Mouse (Mus musculus) ES-E14 (cell line): ENCODE results near the gene Marf1. TPM values are rescaled to one million over a fixed set of nuclear protein-coding genes. Genes with fewer than 3 reads are reported as not detected.
A peak's percentile ranks its signal among the peaks of the same experiment; 100 is the strongest.

ENCODE experiments used
- DNase-seq: peaks from one replicate; pipeline ENCODE4 v3.0.0-alpha.2; 2013; ENCODE audit warnings: low read depth, low spot score
- H3K27ac ChIP-seq: 2 replicates; pipeline ENCODE4 v1.5.1; 2012; ENCODE audit warnings: low read depth, mild to moderate bottlenecking, low read length, moderate library complexity, mixed read lengths; ENCODE audit not compliant: poor library complexity, insufficient read depth, severe bottlenecking
- H3K36me3 ChIP-seq: 2 replicates; pipeline ENCODE4 v1.6.1; 2012; ENCODE audit warnings: mild to moderate bottlenecking, low read length, moderate library complexity, mixed read lengths; ENCODE audit not compliant: control insufficient read depth, poor library complexity, insufficient read depth, severe bottlenecking
- H3K4me1 ChIP-seq, 2 experiments: fragments of 150-350 bp in 1 of 2; sonication (generic) in 1 of 2; 2 replicates each; pipeline ENCODE4 v1.6.1; 2012; ENCODE audit warnings: low read length in 2 of 2, mild to moderate bottlenecking in 1 of 2, mixed read lengths in 1 of 2; ENCODE audit not compliant: control insufficient read depth in 2 of 2, insufficient read depth in 2 of 2, poor library complexity in 1 of 2
- H3K4me3 ChIP-seq, 2 experiments: fragments of 150-350 bp in 1 of 2; sonication (generic) in 1 of 2; 2 replicates each; pipeline ENCODE4 v1.5.1; 2012; ENCODE audit warnings: low read length in 2 of 2, low read depth in 1 of 2, mild to moderate bottlenecking in 1 of 2, mixed read lengths in 1 of 2; ENCODE audit not compliant: insufficient read depth in 1 of 2, poor library complexity in 1 of 2, severe bottlenecking in 1 of 2
- H3K9ac ChIP-seq: 2 replicates; pipeline ENCODE4 v1.6.1; 2012; ENCODE audit warnings: low read depth, mild to moderate bottlenecking, low read length, mixed read lengths; ENCODE audit not compliant: poor library complexity, insufficient read depth, severe bottlenecking
- H3K9me3 ChIP-seq: fragments of 150-350 bp; sonication (generic); 2 replicates; pipeline ENCODE4 v1.6.1; 2012; ENCODE audit warnings: low read depth, mild to moderate bottlenecking, low read length; ENCODE audit not compliant: control insufficient read depth, insufficient read depth
- CHD2 ChIP-seq: IDR thresholded peaks from 2 replicates; pipeline ENCODE4 v1.6.1; 2014; ENCODE audit warnings: mild to moderate bottlenecking, low read depth, low read length, inconsistent platforms
- HCFC1 ChIP-seq: IDR thresholded peaks from 2 replicates; pipeline ENCODE4 v1.6.1; 2012; ENCODE audit warnings: low read length, inconsistent platforms, borderline replicate concordance; ENCODE audit not compliant: insufficient read depth
- MAFK ChIP-seq: IDR thresholded peaks from 2 replicates; pipeline ENCODE4 v1.6.1; 2014; ENCODE audit warnings: mild to moderate bottlenecking, low read depth, low read length, inconsistent platforms; ENCODE audit not compliant: insufficient read depth
- ZC3H11A ChIP-seq: IDR thresholded peaks from 2 replicates; pipeline ENCODE4 v1.6.1; 2012; ENCODE audit warnings: low read depth, mild to moderate bottlenecking, inconsistent platforms, low read length, borderline replicate concordance
- ZNF384 ChIP-seq: IDR thresholded peaks from 2 replicates; pipeline ENCODE4 v1.6.1; 2012; ENCODE audit warnings: low read depth, low read length, inconsistent platforms
- in situ Hi-C, 2 experiments: fragments of 600-800 bp; cut with MboI; formaldehyde crosslinking; loops; one replicate each; pipeline ENCODE4 v1.15.1; 2025; ENCODE audit warnings: low sequenced_read_pairs in 2 of 2, inconsistent platforms in 1 of 2; ENCODE audit not compliant: unreplicated experiment in 2 of 2
- total RNA-seq: library from RNA; depleted of rRNA; stranded (reverse); fragments of 300-350 nt; gene quantifications from 2 replicates; pipeline ENCODE4 v1.2.3, GENCODE M21; 2012

The Marf1 gene
- total RNA-seq, 1 experiment, result 24.1 TPM

DNA sequence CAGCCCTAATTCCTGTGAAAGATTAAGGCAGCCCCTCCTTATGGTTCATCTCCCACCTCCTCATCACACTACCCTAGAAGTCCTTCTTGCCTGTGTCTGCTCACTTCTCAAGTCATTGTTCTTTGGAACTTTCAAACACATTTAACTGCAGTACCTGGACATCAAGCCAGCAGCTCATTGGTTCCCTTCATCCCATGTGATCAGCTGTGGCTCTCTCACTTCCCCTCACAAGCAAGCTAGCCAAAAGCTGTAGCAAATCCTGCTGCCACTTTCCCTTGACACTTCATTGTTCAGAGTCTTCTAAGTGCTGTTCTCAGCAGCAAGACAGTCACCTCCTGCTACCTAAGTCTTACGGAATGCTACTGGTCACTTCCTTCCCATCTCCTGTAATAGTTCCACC lies 37.9 kb downstream of the Marf1 start:
- Histone ChIP-seq H3K9me3 (no peaks in the 10 kb centered on the region), H3K4me1 (peaks cover 6 to 9% of the 10 kb centered on the region in 2 experiments; a peak in 2 of 4 replicates), H3K36me3 (peaks cover 17% of the 10 kb centered on the region), H3K9ac (no peak overlapping the region), H3K4me3 (no peak overlapping the region), H3K27ac (no peak overlapping the region)
- TF ChIP-seq ZNF384 (no peak), HCFC1 (no peak), ZC3H11A (no peak), MAFK (no peak), CHD2 (no peak)
- no peak for DNase-seq
- in situ Hi-C loops, result loop anchor here in 1 of 2 experiments (10.0 kb wide), 1 partner anchor 220 kb away; the partner anchor contains the start of genes Mpv17l and Pdxdc1

DNA sequence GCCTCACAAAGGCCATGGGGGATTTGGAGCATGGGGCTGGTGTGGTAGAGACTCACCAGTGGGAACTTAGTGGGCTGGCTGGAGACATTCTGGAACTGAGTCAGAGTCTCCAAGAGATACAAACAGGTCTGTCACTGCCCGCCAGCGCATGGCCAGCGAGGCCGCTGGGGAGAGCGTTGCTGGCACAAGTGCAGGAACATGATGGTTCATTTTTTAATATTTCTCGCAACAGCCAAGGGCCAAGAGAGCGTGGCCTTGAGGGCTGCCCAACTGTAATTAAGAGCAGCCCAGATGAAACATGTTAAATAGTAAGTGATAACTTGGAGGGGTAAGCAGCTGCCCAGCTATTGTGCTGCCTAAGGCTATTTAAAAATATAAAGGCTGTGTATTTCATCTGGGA lies 38.4 kb downstream of the Marf1 start:
- Histone ChIP-seq H3K9me3 (no peaks in the 10 kb centered on the region), H3K4me1 (peaks cover 6 to 9% of the 10 kb centered on the region in 2 experiments; a peak in 2 of 4 replicates), H3K4me3 (0 out of 4 replicates have a peak overlapping the region, but pooled peaks of 1 of the 2 experiments have one; percentile 7), H3K9ac (no peak overlapping the region; the same call in 1 of the 2 replicates), H3K27ac (peak overlapping the region; percentile 4; the same call in 1 of the 2 replicates), H3K36me3 (peaks cover 19% of the 10 kb centered on the region)
- in situ Hi-C loops, result loop anchor here in 1 of 2 experiments (10.0 kb wide), 1 partner anchor 220 kb away; the partner anchor contains the start of genes Mpv17l and Pdxdc1
- TF ChIP-seq HCFC1, result no peak
- no peak for DNase-seq

DNA sequence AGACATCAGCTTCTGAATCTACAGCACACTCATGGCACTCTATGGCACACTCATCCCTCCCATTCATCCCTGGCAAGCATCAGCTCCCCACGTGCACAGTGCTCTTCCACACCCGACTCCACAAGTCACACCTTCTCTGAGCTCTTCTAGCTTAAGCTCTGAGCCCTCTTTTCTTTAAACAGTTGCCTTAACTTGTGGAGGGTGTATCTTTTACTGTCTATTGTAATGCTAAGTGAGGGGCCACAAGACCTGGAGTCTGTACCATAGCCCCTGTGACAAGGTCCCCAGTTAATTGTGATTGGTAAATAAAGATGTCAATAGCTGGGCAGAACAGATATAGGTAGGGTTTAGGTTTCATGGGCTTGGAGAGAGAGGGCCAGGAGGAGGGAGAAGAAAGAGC lies 39.2 kb downstream of the Marf1 start:
- H3K27ac ChIP-seq, result peak overlapping the region; percentile 92
- H3K4me1 ChIP-seq, result peaks cover 6 to 9% of the 10 kb centered on the region in 2 experiments; a peak in 2 of 4 replicates
- in situ Hi-C loops, result loop anchor here in 1 of 2 experiments (10.0 kb wide), 1 partner anchor 219 kb away; the partner anchor contains the start of genes Mpv17l and Pdxdc1
- TF ChIP-seq MAFK (no peak), CHD2 (no peak), ZNF384 (no peak), ZC3H11A (no peak), HCFC1 (no peak)
- peak overlapping the region in 1 of 2 experiments; percentile 29; a peak in 1 of 4 replicates for H3K4me3 ChIP-seq
- DNase-seq, result peak; percentile 38
- H3K9ac ChIP-seq, result no peak overlapping the region
- H3K36me3 ChIP-seq, result peaks cover 15% of the 10 kb centered on the region; the same call in 1 of the 2 replicates
- no peaks in the 10 kb centered on the region for H3K9me3 ChIP-seq

DNA sequence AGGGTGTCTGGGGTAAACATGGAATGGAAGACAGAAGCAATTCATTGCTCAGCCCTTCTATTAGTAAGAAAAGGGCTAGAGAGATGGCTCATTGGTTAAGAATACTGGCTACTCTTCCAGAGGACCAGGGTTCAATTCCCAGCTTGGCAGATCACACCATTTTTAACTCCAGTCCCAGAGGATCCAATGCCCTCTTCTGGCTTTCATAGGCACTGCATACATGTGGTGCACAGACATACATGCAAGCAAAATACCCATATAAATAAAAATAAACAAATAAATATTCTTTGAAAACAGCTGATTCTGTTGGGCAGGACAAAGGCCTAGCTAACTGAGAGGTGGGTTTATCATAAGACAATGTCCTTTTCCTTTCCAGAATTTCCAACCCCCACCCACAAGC lies 40.6 kb downstream of the Marf1 start:
- in situ Hi-C loops, result loop anchor here in 1 of 2 experiments (10.0 kb wide), 1 partner anchor 218 kb away; the partner anchor contains the start of genes Mpv17l and Pdxdc1
- Histone ChIP-seq H3K4me1 (peaks cover 6 to 9% of the 10 kb centered on the region in 2 experiments; a peak in 2 of 4 replicates), H3K9me3 (no peaks in the 10 kb centered on the region), H3K27ac (peak overlapping the region; percentile 92; the same call in 1 of the 2 replicates), H3K9ac (no peak overlapping the region), H3K4me3 (no peak overlapping the region), H3K36me3 (peaks cover 15% of the 10 kb centered on the region)
- TF ChIP-seq ZC3H11A, result peak; percentile 64; the same call in 1 of the 2 replicates
- no peak for TF ChIP-seq HCFC1
- TF ChIP-seq MAFK, result no peak
- no peak for DNase-seq

DNA sequence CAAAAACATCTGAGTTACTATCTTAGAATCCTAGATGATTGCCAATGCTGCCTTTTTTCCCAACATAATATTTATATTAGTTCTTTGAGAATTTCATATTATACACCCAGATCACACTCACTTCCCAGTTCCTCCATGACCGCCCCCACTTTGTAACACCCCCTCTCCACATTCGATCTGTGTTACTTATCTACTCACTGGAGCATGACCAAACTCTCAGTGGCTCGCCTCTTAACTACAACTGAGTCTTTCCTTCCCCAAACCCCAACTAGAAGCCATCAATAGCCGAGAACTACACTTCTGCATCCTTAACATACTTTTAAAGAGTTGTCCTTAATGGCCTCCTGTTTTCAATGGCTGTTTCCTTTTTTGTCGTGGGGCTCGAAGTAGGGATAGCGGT lies 41.6 kb downstream of the Marf1 start:
- H3K27ac ChIP-seq, result no peak overlapping the region
- no peak overlapping the region for H3K4me3 ChIP-seq
- no peak overlapping the region for H3K9ac ChIP-seq
- TF ChIP-seq HCFC1, result no peak
- TF ChIP-seq MAFK, result no peak
- TF ChIP-seq ZNF384, result no peak
- no peak for TF ChIP-seq CHD2
- no peak for TF ChIP-seq ZC3H11A
- in situ Hi-C loops, result loop anchor here in 1 of 2 experiments (10.0 kb wide), 1 partner anchor 217 kb away; the partner anchor contains the start of genes Mpv17l and Pdxdc1
- peaks cover 15% of the 10 kb centered on the region for H3K36me3 ChIP-seq
- no peak for DNase-seq
- peaks cover 6 to 9% of the 10 kb centered on the region in 2 experiments; a peak in 2 of 4 replicates for H3K4me1 ChIP-seq
- H3K9me3 ChIP-seq, result no peaks in the 10 kb centered on the region
